Mouse (Mus musculus) CH12.LX (cell line): ENCODE data around the gene Mmp15. TPM values are rescaled to one million over a fixed set of nuclear protein-coding genes. Genes with fewer than 3 reads are reported as not detected.

Source experiments
- DNase-seq: peaks from one replicate; pipeline ENCODE4 v3.0.0-alpha.2; 2013; ENCODE audit errors: extremely low read depth
- H3K27ac ChIP-seq: 2 replicates; pipeline ENCODE4 v1.5.1; 2012; ENCODE audit warnings: low read depth, mild to moderate bottlenecking, control low read depth, moderate library complexity; ENCODE audit not compliant: insufficient read depth
- H3K27me3 ChIP-seq: replicated peaks from 2 replicates; pipeline ENCODE3; 2012; ENCODE audit warnings: inconsistent platforms
- H3K36me3 ChIP-seq, 2 experiments: replicated peaks in 1 of 2; 2 replicates each; pipeline versions ENCODE3 to v1.6.1; 2012; ENCODE audit warnings: inconsistent platforms in 1 of 2, low read length in 1 of 2, mild to moderate bottlenecking in 1 of 2, mixed read lengths in 1 of 2, moderate library complexity in 1 of 2; ENCODE audit not compliant: control insufficient read depth in 1 of 2, insufficient read depth in 1 of 2
- H3K4me1 ChIP-seq, 2 experiments: 2 replicates each; pipeline ENCODE4 v1.6.1; 2012; ENCODE audit warnings: inconsistent platforms in 1 of 2, moderate library complexity in 1 of 2; ENCODE audit not compliant: insufficient read depth in 2 of 2, control insufficient read depth in 1 of 2
- H3K4me2 ChIP-seq: 2 replicates; pipeline ENCODE4 v1.6.1; 2012; ENCODE audit warnings: low read depth, mild to moderate bottlenecking, control low read depth; ENCODE audit not compliant: poor library complexity, insufficient read depth, severe bottlenecking
- H3K4me3 ChIP-seq, 3 experiments: fragments of 150-350 bp in 1 of 3; sonication (generic) in 1 of 3; replicated peaks in 1 of 3; 2 replicates each; pipeline versions ENCODE3 to v1.5.1; 2011 to 2012; ENCODE audit warnings: low read depth in 2 of 3, low read length in 2 of 3, mild to moderate bottlenecking in 2 of 3, moderate library complexity in 2 of 3, control low read depth in 1 of 3, improper control_type of control experiment in 1 of 3, inconsistent platforms in 1 of 3, mixed read lengths in 1 of 3; ENCODE audit not compliant: poor library complexity in 1 of 3
- H3K79me2 ChIP-seq: replicated peaks from 2 replicates; pipeline ENCODE4 v1.6.1; 2012; ENCODE audit warnings: mild to moderate bottlenecking, moderate library complexity; ENCODE audit not compliant: control insufficient read depth, poor library complexity, insufficient read depth, severe bottlenecking; ENCODE audit errors: extremely low read depth
- H3K9ac ChIP-seq: 2 replicates; pipeline ENCODE4 v1.6.1; 2012; ENCODE audit warnings: low read depth, mild to moderate bottlenecking, control low read depth, moderate library complexity; ENCODE audit not compliant: insufficient read depth
- H3K9me3 ChIP-seq: replicated peaks from 2 replicates; pipeline ENCODE3; 2012; ENCODE audit warnings: low read length, inconsistent platforms, mixed read lengths
- CTCF ChIP-seq, 2 experiments: IDR thresholded peaks in 1 of 2; conservative IDR thresholded peaks in 1 of 2; 2 replicates each; pipeline ENCODE4 v1.5.1; 2011 to 2012; ENCODE audit warnings: low read depth in 2 of 2, low read length in 2 of 2, improper control_type of control experiment in 1 of 2, inconsistent platforms in 1 of 2, mild to moderate bottlenecking in 1 of 2, moderate library complexity in 1 of 2
- E2F4 ChIP-seq: IDR thresholded peaks from 2 replicates; pipeline ENCODE4 v1.6.1; 2011; ENCODE audit warnings: low read depth, low read length, improper control_type of control experiment; ENCODE audit not compliant: insufficient replicate concordance
- EP300 ChIP-seq: IDR thresholded peaks from 2 replicates; pipeline ENCODE4 v1.6.1; 2011; ENCODE audit warnings: low read length, improper control_type of control experiment
- JUN ChIP-seq: IDR thresholded peaks from 2 replicates; pipeline ENCODE4 v1.6.1; 2011; ENCODE audit warnings: low read depth, mild to moderate bottlenecking, low read length, improper control_type of control experiment, moderate library complexity; ENCODE audit not compliant: insufficient read depth
- KAT2A ChIP-seq: IDR thresholded peaks from 2 replicates; pipeline ENCODE4 v1.6.1; 2012; ENCODE audit warnings: low read length, improper control_type of control experiment, inconsistent platforms; ENCODE audit not compliant: insufficient replicate concordance
- MAFK ChIP-seq: IDR thresholded peaks from 2 replicates; pipeline ENCODE4 v1.6.1; 2011; ENCODE audit warnings: low read length, improper control_type of control experiment; ENCODE audit not compliant: insufficient replicate concordance
- MAX ChIP-seq: IDR thresholded peaks from 2 replicates; pipeline ENCODE4 v1.6.1; 2011; ENCODE audit warnings: low read length, improper control_type of control experiment
- MEF2A ChIP-seq: IDR thresholded peaks from 2 replicates; pipeline ENCODE4 v1.6.1; 2014; ENCODE audit warnings: low read depth, mild to moderate bottlenecking, inconsistent platforms, low read length, improper control_type of control experiment, borderline replicate concordance
- MXI1 ChIP-seq: IDR thresholded peaks from 2 replicates; pipeline ENCODE4 v1.6.1; 2011; ENCODE audit warnings: mild to moderate bottlenecking, low read depth, low read length, improper control_type of control experiment
- NRF1 ChIP-seq: IDR thresholded peaks from 2 replicates; pipeline ENCODE4 v1.6.1; 2014; ENCODE audit warnings: low read depth, mild to moderate bottlenecking, inconsistent platforms, low read length, improper control_type of control experiment, moderate library complexity
- POLR2AphosphoS2 ChIP-seq: IDR thresholded peaks from 2 replicates; pipeline ENCODE4 v1.6.1; 2011; ENCODE audit warnings: low read depth, low read length, improper control_type of control experiment
- RAD21 ChIP-seq: IDR thresholded peaks from 2 replicates; pipeline ENCODE4 v1.6.1; 2011; ENCODE audit warnings: low read depth, mild to moderate bottlenecking, low read length, improper control_type of control experiment, moderate library complexity
- SIN3A ChIP-seq: IDR thresholded peaks from 2 replicates; pipeline ENCODE4 v1.6.1; 2012; ENCODE audit warnings: low read length, improper control_type of control experiment, inconsistent platforms
- SMC3 ChIP-seq: IDR thresholded peaks from 2 replicates; pipeline ENCODE4 v1.6.1; 2011; ENCODE audit warnings: low read depth, low read length, improper control_type of control experiment
- TCF12 ChIP-seq: IDR thresholded peaks from 2 replicates; pipeline ENCODE4 v1.6.1; 2014; ENCODE audit warnings: low read depth, mild to moderate bottlenecking, inconsistent platforms, low read length, improper control_type of control experiment
- ZC3H11A ChIP-seq: IDR thresholded peaks from 2 replicates; pipeline ENCODE4 v1.6.1; 2012; ENCODE audit warnings: low read depth, mild to moderate bottlenecking, inconsistent platforms, low read length, improper control_type of control experiment
- ZKSCAN1 ChIP-seq: IDR thresholded peaks from 2 replicates; pipeline ENCODE4 v1.6.1; 2012; ENCODE audit warnings: low read depth, inconsistent platforms, low read length, improper control_type of control experiment, borderline replicate concordance
- ZNF384 ChIP-seq: IDR thresholded peaks from 2 replicates; pipeline ENCODE4 v1.6.1; 2012; ENCODE audit warnings: low read depth, low read length, improper control_type of control experiment, inconsistent platforms
- dilution Hi-C: fragments of 300-500 bp; cut with MboI; formaldehyde crosslinking; loops from 2 replicates; pipeline ENCODE4 v1.14.3; 2020; ENCODE audit warnings: low sequenced_read_pairs; ENCODE audit not compliant: extremely low pct_unique_long_range_greater_than_20kb, extremely low pct_ligation_motif_present
- in situ Hi-C: fragments of 300-500 bp; cut with MboI; formaldehyde crosslinking; loops from 3 replicates; pipeline ENCODE4 v1.14.3; 2019; ENCODE audit warnings: low sequenced_read_pairs, low pct_ligation_motif_present, low pct_unique_long_range_greater_than_20kb, mixed read lengths
- polyA plus RNA-seq: library from polyadenylated mRNA; unstranded; fragments of >175 nt; gene quantifications from 2 replicates; pipeline ENCODE4 v1.2.1, GENCODE M21; 2012; ENCODE audit warnings: low read depth; ENCODE audit not compliant: insufficient read length
- total RNA-seq, 2 experiments: library from RNA; depleted of rRNA; stranded (reverse); fragments of 300-350 nt in 1 of 2; fragments of >200 nt in 1 of 2; gene quantifications; 2 replicates each; pipeline ENCODE4 v1.2.3; 2012 to 2014

The Mmp15 gene
- total and polyA plus RNA-seq, 3 experiments, result 0.04 to 0.44 TPM; not detected in 1

DNA sequence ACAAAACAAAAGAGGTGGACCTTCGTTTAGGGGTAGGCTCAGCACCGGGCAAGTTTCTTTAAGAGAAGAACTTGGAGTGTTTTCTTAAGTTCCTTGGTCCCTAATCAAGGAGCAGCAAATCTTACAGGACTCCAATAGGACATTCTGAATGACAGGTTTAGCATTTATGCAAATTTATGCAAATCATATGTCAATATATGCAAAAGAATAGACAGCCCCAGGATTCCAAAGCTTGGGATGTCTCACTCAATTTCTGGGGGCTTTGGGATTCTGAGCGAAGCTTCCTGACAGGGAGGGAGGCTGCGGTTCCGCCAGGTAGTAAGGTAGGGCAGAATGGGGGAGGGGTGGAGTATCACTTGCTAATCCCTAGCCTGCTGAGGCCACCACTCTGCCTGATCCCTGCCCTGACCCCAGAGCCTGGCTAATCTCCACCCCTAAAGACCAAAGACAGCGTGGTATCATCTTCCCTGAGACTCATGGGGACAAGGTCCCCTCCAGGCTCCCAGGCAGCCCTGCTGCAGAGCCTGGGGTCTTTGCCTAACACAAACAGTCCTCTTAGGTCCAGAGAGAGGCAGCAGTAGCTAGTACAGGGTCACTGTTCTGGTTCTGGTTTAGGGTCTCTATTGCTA lies 41.6 kb upstream of the Mmp15 start, which contains the start of gene Tepp:
Gene Tepp, plus strand, starts transcription at position 225 of the 629 bp plus-strand sequence.
- no peak for TF ChIP-seq MXI1
- TF ChIP-seq NRF1, result no peak
- no peak for TF ChIP-seq MAFK
- TF ChIP-seq RAD21, result no peak
- TF ChIP-seq TCF12, result no peak
- no peak for TF ChIP-seq E2F4
- TF ChIP-seq EP300, result no peak
- no peak for TF ChIP-seq ZKSCAN1
- no peak for TF ChIP-seq KAT2A
- Histone ChIP-seq H3K4me1 (no peaks in the 10 kb centered on the region), H3K36me3 (no peaks in the 10 kb centered on the region), H3K4me2 (no peak within 1 kb of the TSS), H3K79me2 (no peaks in the 10 kb centered on the region), H3K4me3 (no peak within 1 kb of the TSS), H3K27me3 (peaks cover 38% of the 10 kb centered on the region), H3K9me3 (no peaks in the 10 kb centered on the region), H3K27ac (no peak within 1 kb of the TSS), H3K9ac (no peak within 1 kb of the TSS)
- DNase-seq, result no peak
- dilution Hi-C loops, result no loop called here
- in situ Hi-C loops, result no loop called here

DNA sequence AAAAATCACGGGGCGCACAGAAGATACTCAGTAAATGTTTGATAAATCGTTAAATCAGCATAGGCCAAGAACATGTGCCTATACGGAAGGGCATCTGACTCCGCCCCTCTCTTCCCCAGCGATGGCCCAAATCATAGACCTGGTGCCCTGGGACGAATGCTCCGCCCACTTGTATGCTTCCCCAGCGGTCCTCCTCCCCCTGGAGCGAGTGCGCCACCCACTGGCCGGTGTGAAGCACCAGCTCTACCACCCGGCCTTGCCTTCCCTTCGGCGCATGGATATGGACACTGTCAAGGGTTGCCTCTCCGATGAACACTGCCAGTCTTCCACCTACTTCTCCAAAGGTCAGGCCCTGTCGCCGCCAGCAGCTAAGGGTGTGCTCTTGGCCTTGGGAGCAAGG lies 39.2 kb upstream of the Mmp15 start:
- H3K4me2 ChIP-seq, result no peak overlapping the region
- TF ChIP-seq RAD21 (peak; percentile 34), POLR2AphosphoS2 (no peak), MAX (no peak), E2F4 (no peak), SMC3 (no peak), MEF2A (no peak), ZC3H11A (no peak), SIN3A (no peak), ZNF384 (no peak), JUN (no peak), CTCF (conservative IDR thresholded peaks at IDR 0.05 in 1 of 2, IDR thresholded peaks at IDR 0.05 in 1 of 2; ENCODE audit: low read depth in 2 of 2, low read length in 2 of 2) (peak in 1 of 2 experiments; percentile 50; a peak in 2 of 4 replicates)
- TF ChIP-seq, all 38 proteins: peak for 2
- H3K4me1 ChIP-seq, result no peaks in the 10 kb centered on the region
- peaks cover 18% of the 10 kb centered on the region for H3K27me3 ChIP-seq
- H3K9ac ChIP-seq, result no peak overlapping the region
- no peak overlapping the region for H3K4me3 ChIP-seq
- H3K27ac ChIP-seq, result no peak overlapping the region
- in situ Hi-C loops (no loop called here), dilution Hi-C loops (no loop called here)
- no peaks in the 10 kb centered on the region for H3K36me3 ChIP-seq
- H3K9me3 ChIP-seq, result no peaks in the 10 kb centered on the region
- no peak for DNase-seq
- H3K79me2 ChIP-seq, result no peaks in the 10 kb centered on the region
